Mouse (Mus musculus) kidney, adult 2 months (tissue): ENCODE results near the gene Copa.

Experiments
- CTCF ChIP-seq: fragments of 200-500 bp; conservative IDR thresholded peaks from 2 replicates; pipeline ENCODE4 v1.5.1; 2011; ENCODE audit warnings: low read depth, mild to moderate bottlenecking, control low read depth, low read length, moderate library complexity, mixed read lengths; ENCODE audit not compliant: insufficient read depth, insufficient read length
- POLR2A ChIP-seq: fragments of 200-500 bp; IDR thresholded peaks from one replicate; pipeline ENCODE4 v1.6.1; 2011; ENCODE audit warnings: low read depth, low read length, control low read depth

GRCm38 (mm10) chr1:172155518-172155917, 73.2 kb downstream of the Copa start:
- TF ChIP-seq CTCF (no peak), POLR2A (no peak)
